Mouse (Mus musculus) bone marrow macrophage, adult 2 months (primary cell): Measurements from ENCODE around the gene Hoxc11. TPM values are rescaled to one million over a fixed set of nuclear protein-coding genes. Genes with fewer than 3 reads are reported as not detected.

ENCODE experiments used
- H3K27ac ChIP-seq: 2 replicates; pipeline ENCODE4 v1.5.1; 2012; ENCODE audit warnings: low read depth, low read length; ENCODE audit not compliant: insufficient read depth
- H3K4me1 ChIP-seq: 2 replicates; pipeline ENCODE4 v1.6.1; 2012; ENCODE audit warnings: low read length; ENCODE audit not compliant: control insufficient read depth, insufficient read depth
- H3K4me3 ChIP-seq: 2 replicates; pipeline ENCODE4 v1.5.1; 2012; ENCODE audit warnings: mild to moderate bottlenecking, low read length, moderate library complexity; ENCODE audit not compliant: insufficient read depth
- CTCF ChIP-seq: IDR thresholded peaks from 2 replicates; pipeline ENCODE4 v1.5.1; 2012; ENCODE audit warnings: low read depth, mild to moderate bottlenecking, low read length, moderate library complexity
- POLR2A ChIP-seq: IDR thresholded peaks from 2 replicates; pipeline ENCODE4 v1.6.1; 2012; ENCODE audit warnings: mild to moderate bottlenecking, low read depth, low read length, borderline replicate concordance
- polyA plus RNA-seq: library from polyadenylated mRNA; stranded (reverse); fragments of >200 nt; gene quantifications from 2 replicates; pipeline ENCODE4 v1.2.4, GENCODE M21; 2012; ENCODE audit not compliant: missing spikeins, insufficient read depth, insufficient read length

Gene Hoxc11
- polyA plus RNA-seq, 1 experiment = not detected

DNA sequence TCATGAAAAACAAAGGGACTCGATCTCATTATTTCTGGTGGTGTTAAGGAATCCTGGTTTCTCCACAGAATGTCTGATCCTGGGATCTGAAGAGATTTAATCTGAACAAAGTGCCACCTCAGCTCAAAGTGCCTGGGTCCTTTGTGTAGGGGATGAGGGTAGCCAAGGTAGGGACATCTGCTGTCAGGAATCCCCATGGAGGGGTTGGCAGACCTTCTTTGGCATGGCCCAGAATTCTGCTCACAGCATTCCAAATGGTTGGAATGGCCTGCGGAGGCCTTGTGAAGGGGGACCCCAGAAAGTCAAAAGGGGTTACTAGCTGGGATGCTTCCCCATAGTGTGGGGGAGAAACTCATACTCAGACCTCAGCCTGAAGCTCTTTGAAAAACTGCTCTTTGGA, 5.4 kb upstream of the Hoxc11 start:
- TF ChIP-seq POLR2A = no peak
- no peaks in the 10 kb centered on the region for H3K4me1 ChIP-seq
- H3K27ac ChIP-seq = no peak overlapping the region
- H3K4me3 ChIP-seq = no peak overlapping the region

DNA sequence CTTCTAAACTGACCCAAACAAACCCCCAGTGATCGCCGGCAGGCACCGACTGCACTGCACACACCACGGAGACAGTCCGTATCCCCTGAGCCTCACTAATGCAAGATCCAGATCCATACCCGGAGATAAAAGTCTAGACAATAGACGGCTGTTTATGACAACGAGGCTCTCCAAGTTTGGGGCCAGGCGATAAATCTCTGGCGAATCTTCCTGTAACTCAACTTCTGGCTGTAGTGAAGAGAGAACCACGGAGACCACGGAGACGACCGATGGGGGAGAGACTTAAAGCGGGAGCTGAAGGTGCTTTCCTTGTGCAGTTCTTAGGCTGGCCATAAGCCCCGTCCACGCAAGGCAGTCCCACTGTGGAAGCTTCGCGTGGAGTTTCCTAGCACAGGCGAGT, 4.5 kb upstream of the Hoxc11 start:
- Histone ChIP-seq H3K4me3 (no peak overlapping the region), H3K4me1 (no peaks in the 10 kb centered on the region), H3K27ac (no peak overlapping the region)
- TF ChIP-seq CTCF = no peak
- TF ChIP-seq POLR2A = no peak

DNA sequence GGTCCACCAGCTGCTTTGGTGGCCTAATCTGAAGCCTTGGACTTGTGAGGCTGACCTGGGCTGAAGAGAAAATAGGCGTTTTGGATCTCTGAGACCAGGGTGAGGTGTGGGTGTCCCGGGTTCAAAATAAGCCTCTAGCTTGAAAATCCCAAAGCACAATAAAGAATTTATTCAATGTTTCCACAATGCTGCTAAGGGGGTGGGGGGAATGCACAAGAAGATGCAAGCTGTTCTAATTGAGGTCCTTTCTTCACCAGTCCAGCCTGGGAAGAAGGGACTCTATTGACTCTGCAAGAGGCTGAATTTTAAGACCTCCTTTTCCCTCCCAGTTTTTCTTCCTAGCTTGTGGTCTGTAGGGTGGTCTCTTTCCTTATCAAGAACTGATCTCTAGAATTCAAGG, 3.4 kb upstream of the Hoxc11 start:
- Histone ChIP-seq H3K4me1 (no peaks in the 10 kb centered on the region), H3K4me3 (no peak overlapping the region), H3K27ac (no peak overlapping the region)
- TF ChIP-seq POLR2A = no peak
- no peak for TF ChIP-seq CTCF

DNA sequence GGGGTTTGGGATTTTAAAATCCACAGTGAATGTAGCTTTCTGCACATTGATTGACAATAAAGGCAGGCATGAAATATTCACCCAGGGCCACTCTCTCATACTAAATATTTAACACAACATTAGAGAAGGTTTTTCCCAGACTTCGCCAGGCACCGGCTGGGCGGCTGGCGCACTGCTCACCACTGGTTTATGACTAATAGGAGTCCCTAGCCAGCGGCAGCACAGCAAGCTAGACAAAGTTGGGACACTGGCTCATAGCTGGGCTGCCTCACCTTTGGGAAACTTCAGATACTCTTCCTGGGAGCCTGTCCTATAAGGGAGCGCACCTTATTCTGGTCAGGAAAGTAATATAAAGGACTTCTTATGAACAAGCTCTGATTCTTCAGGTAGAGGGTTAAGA, 666 bp upstream of the Hoxc11 start:
- no peak for TF ChIP-seq POLR2A
- Histone ChIP-seq H3K4me1 (no peaks in the 10 kb centered on the region), H3K4me3 (no peak overlapping the region), H3K27ac (no peak overlapping the region)

DNA sequence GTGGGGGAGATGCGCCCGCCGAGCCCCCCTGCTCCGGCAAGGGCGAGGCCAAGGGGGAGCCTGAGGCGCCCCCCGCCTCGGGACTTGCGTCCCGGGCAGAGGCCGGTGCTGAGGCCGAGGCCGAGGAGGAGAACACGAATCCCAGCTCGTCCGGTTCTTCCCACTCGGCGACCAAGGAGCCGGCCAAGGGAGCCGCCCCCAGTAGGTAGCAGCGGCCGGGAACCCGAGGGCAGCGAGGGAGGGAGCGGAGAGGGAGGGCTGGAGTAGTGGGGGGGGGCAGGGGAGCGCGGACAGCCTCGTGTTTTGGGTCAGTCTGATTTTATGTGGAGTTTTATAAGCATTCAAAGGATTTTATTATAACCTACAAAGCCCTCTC, 768 bp downstream of the Hoxc11 start:
- no peaks in the 10 kb centered on the region for H3K4me1 ChIP-seq
- no peak overlapping the region for H3K4me3 ChIP-seq
- no peak for TF ChIP-seq CTCF
- TF ChIP-seq POLR2A = no peak

DNA sequence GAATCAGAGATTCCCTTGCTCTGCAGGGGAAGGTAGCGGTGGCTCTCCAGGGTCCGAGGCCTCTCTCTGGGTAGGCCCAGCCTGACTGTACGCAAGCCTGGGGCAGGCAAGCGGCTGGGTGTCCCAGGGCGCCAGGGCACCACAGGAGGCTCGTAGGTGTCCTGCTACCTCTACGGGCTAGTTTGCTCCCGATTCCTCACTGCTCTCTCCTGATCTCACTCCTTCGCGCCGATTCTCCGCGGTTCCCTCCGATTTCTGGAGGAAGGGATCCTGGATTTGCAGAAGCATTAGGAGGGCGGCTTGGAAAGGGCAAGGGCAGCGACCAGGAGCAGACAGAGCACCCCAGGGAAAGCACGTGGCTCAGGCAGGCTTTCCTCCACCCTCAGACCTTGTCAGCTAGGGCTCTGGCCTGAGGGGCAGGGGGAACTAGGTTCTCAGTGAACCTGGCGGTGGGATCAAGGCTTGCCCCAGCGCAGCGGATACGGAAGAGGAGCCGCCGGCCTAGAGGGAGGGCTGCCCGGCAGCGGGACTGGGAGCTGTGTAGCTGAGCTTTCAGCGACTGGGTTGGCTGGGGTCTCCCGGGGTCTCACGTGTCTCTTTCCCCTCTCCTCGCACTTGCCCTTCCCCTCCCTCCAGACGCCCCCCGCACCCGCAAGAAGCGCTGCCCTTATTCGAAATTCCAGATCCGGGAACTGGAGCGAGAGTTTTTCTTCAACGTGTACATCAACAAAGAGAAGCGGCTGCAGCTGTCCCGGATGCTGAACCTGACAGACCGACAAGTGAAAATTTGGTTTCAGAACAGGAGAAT, 1.8 kb downstream of the Hoxc11 start:
- no peaks in the 10 kb centered on the region for H3K4me1 ChIP-seq
- H3K4me3 ChIP-seq = no peak overlapping the region
- no peak overlapping the region for H3K27ac ChIP-seq
- TF ChIP-seq POLR2A = no peak

More for the DNA sequence above, 768 bp downstream of the Hoxc11 start:
- no peak overlapping the region for H3K27ac ChIP-seq

DNA sequence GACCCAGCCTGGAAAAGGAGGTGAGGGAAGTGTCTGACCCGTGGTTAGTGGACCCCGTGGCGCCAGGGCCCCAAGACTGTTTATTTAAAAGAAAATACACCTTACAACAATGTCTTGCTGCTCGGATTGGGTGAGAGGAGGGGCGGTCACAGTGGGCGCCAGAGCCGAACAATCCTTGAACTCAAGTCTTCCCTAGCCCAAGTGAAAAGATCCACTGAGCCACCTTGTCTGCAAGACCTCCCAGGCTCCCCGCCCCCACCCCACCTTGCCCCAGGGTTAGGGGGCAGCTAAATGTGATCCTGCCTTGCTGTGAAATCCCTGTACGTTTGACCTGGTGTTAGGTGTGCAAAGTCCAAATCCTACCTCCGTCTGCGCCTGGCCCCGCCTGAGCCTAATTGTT, 2.7 kb downstream of the Hoxc11 start:
- Histone ChIP-seq H3K4me3 (no peak overlapping the region), H3K27ac (no peak overlapping the region), H3K4me1 (no peaks in the 10 kb centered on the region)
- TF ChIP-seq POLR2A = no peak
- no peak for TF ChIP-seq CTCF

DNA sequence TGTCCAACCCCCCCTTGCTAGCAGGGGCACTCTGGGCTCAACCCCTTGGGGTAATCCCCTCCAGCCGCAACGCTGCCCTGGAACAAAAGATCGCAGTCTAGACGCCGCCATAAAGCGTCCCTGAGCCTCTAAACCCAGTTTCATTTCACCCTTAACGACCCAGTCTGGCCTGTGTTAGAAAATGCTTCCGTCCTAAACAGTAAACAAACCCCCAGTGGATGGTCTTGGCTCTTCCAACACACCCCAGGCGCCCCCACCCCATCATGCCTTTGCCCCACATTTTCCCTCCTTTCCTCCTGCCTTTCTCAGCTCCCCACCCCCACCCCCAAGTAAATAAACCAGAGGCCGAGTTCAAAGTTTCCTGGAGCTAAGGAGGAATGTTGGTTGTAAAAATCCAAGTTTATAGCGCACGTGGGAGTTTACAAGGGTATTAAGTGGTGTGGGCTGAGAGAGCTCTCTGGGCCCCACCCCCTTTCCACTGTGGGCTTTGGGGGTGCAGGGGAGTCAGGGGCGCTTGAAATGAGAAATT, 5.5 kb downstream of the Hoxc11 start:
- Histone ChIP-seq H3K27ac (no peak overlapping the region), H3K4me1 (peaks cover 6% of the 10 kb centered on the region; the same call in 1 of the 2 replicates), H3K4me3 (no peak overlapping the region)
- TF ChIP-seq POLR2A (no peak), CTCF (no peak)

DNA sequence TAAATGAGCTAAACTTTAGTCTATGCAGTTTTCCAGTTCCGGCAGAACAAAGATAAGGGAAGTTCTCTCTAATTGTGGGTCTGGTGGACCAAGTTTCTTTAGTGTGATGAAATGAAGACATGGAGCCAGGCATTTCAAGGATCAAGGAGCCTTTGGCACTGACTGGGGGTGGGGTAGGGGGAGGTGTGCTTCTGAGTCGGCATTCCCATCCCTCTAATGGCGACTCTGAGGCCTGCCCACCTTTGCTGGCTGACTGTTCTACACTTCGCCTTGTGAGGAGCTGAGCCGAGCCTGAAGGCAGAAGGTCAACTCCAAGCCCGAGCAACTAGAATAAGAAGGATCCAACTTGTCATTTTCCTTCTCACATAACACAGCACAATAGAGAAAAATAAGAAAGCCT, 7.5 kb downstream of the Hoxc11 start:
- Histone ChIP-seq H3K4me1 (peaks cover 6% of the 10 kb centered on the region; the same call in 1 of the 2 replicates), H3K27ac (no peak overlapping the region), H3K4me3 (no peak overlapping the region)
- TF ChIP-seq CTCF (no peak), POLR2A (no peak)

DNA sequence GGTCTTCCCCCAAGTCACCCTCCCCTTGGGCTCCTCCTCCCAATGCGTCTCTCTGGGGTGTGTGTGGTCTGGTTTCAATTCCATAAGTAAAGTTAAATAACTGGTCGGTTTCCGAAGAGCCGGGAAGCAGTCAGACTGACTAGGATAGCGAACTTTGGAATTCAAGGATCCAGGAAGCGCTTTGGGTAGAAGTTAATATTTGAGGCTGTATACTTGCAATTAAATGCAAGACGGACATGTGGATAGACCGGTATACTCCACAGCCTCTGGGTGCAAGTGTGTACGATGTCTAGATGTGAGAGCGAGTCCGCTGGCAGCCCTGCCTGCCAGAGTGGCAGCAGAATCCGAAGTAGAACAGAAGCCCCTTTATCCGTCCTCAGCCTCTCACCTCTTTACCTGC, 8.3 kb downstream of the Hoxc11 start:
- Histone ChIP-seq H3K4me1 (peaks cover 6% of the 10 kb centered on the region; the same call in 1 of the 2 replicates), H3K27ac (no peak overlapping the region), H3K4me3 (no peak overlapping the region)
- TF ChIP-seq CTCF (no peak), POLR2A (no peak)
